Mouse (Mus musculus) liver, postnatal 0 days (tissue): ENCODE data around the gene March10.

Experiments
- CTCF ChIP-seq: sonication (generic); IDR thresholded peaks from 2 replicates; pipeline ENCODE4 v1.5.1; 2016; ENCODE audit warnings: antibody characterized with exemption, low read depth
- EP300 ChIP-seq: IDR thresholded peaks from 2 replicates; pipeline ENCODE4 v1.6.1; 2016; ENCODE audit warnings: antibody characterized with exemption, low read depth, mild to moderate bottlenecking

- TF ChIP-seq EP300 (no peak), CTCF (no peak)
Observed at GRCm38 (mm10) chr11:105484993-105485392, 28.5 kb upstream of the March10 start.
